Mouse (Mus musculus) lung, embryonic 14.5 days (tissue): ENCODE results near the gene Hist1h2bh. TPM values are rescaled to one million over a fixed set of nuclear protein-coding genes. Genes with fewer than 3 reads are reported as not detected.
"Not testable (repeated sequence)": the region's sequence is repeated elsewhere in the genome, so short reads cannot be mapped to it uniquely, and the experiment has no call there.

Experiments
- ATAC-seq: fragments of 200-750 bp; cut with Nextera tagmentation; 2 replicates; pipeline ENCODE4 v1.8.0; 2017; ENCODE audit warnings: mild to moderate bottlenecking, moderate TSS enrichment, moderate library complexity; ENCODE audit not compliant: insufficient read depth
- DNase-seq: peaks from one replicate; pipeline ENCODE4 v3.0.0-alpha.2; 2015
- H3K27ac ChIP-seq: fragments of 300-500 bp; sonication (generic); 2 replicates; pipeline ENCODE4 v1.5.1; 2014; ENCODE audit warnings: low read depth, mild to moderate bottlenecking, moderate library complexity
- H3K27me3 ChIP-seq: fragments of 300-500 bp; sonication (generic); 2 replicates; pipeline ENCODE4 v1.6.1; 2014; ENCODE audit warnings: low read length, control low read depth; ENCODE audit not compliant: insufficient read depth
- H3K36me3 ChIP-seq: fragments of 300-500 bp; sonication (generic); 2 replicates; pipeline ENCODE4 v1.6.1; 2014; ENCODE audit warnings: control low read depth; ENCODE audit not compliant: insufficient read depth
- H3K4me1 ChIP-seq: fragments of 300-500 bp; sonication (generic); 2 replicates; pipeline ENCODE4 v1.6.1; 2014; ENCODE audit warnings: antibody characterized with exemption, control low read depth; ENCODE audit not compliant: insufficient read depth
- H3K4me2 ChIP-seq: fragments of 300-500 bp; sonication (generic); 2 replicates; pipeline ENCODE4 v1.6.1; 2014; ENCODE audit warnings: mild to moderate bottlenecking
- H3K4me3 ChIP-seq: fragments of 300-500 bp; sonication (generic); 2 replicates; pipeline ENCODE4 v1.5.1; 2014; ENCODE audit warnings: low read depth, low read length
- H3K9ac ChIP-seq: fragments of 300-500 bp; sonication (generic); 2 replicates; pipeline ENCODE4 v1.6.1; 2014
- H3K9me3 ChIP-seq: fragments of 300-500 bp; sonication (generic); 2 replicates; pipeline ENCODE4 v1.6.1; 2016; ENCODE audit warnings: low read depth, low read length, control low read depth
- CTCF ChIP-seq: IDR thresholded peaks from 2 replicates; pipeline ENCODE4 v1.5.1; 2016; ENCODE audit warnings: antibody characterized with exemption, low read depth
- WGBS: fragments of 180-500 bp; shearing (Covaris S2); extraction: QIAGEN DNeasy Blood & Tissue Kit; methylation state at CpG from one replicate; pipeline ENCODE4 v1.1.7; 2014; 5-methylcytosine and 5-hydroxymethylcytosine counted together
- polyA plus RNA-seq: library from polyadenylated mRNA; unstranded; fragments of >200 nt; fragmentation: Nextera tagmentation; extraction: Ambion mirVana; gene quantifications from 2 replicates; pipeline ENCODE4 v1.2.1, GENCODE M21; 2014

Hist1h2bh gene
- 1.0 and 1.8 TPM in 2 replicates for polyA plus RNA-seq

DNA sequence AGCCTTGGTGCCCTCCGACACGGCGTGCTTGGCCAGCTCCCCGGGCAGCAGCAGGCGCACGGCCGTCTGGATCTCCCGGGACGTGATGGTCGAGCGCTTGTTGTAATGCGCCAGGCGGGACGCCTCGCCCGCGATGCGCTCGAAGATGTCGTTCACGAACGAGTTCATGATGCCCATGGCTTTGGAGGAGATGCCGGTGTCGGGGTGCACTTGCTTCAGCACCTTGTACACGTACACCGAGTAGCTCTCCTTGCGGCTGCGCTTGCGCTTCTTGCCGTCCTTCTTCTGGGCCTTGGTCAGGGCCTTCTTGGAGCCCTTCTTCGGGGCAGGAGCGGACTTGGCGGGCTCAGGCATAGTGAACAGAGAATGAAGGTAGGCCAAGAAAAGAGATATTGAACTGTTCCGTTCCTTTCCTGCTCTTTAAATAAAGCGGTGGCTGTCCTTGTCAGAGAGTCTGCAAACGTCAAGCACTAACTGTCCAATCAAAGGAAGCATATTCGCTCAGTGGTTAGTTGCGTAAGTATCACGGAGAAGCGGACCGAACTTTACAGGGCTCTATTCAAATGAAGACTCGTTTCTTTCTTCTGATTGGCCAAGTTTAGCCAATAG, at the start of gene Hist1h2bh:
Gene Hist1h2bh (minus strand): TSS at position 394 of the 609 bp plus-strand sequence.
- Histone ChIP-seq H3K4me2 (peak within 1 kb of the TSS; percentile 86), H3K27ac (peak within 1 kb of the TSS; percentile 96), H3K9ac (peak within 1 kb of the TSS; percentile 66), H3K4me3 (peak within 1 kb of the TSS; percentile 44)
- ATAC-seq (peak; percentile 95), DNase-seq (peak; percentile 96)
- not testable (repeated sequence) for H3K4me1 ChIP-seq, H3K9me3 ChIP-seq, H3K36me3 ChIP-seq, H3K27me3 ChIP-seq
- WGBS, result 0% methylated on average over 27 of the region's 42 CpGs

DNA sequence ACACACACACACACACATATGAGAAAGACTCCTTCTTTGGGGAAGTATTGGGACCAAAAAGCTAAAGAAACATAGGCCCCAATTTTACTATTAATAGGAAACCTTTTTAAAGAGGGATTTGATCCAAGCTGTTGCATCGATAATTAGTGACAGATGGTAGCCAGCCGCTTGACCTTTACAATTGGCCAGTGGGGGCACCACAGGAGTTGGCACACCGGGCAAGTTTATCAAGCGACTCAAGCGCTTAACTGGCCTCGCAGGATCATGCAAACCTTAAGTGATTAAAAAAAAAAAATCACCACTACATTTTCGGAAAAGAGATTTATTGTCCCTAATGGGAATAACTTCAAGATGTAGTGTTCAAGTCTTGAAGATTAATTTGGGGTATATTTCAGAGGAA, 49.4 kb upstream of the Hist1h2bh start:
- peak overlapping the region; percentile 20; the same call in 1 of the 2 replicates for H3K9ac ChIP-seq
- DNase-seq (no peak), ATAC-seq (no peak)
- no peaks in the 10 kb centered on the region for H3K9me3 ChIP-seq
- 84% methylated on average over 7 of the region's 7 CpGs for WGBS
- no peaks in the 10 kb centered on the region for H3K36me3 ChIP-seq
- H3K4me3 ChIP-seq, result no peak overlapping the region
- peaks cover 4% of the 10 kb centered on the region; the same call in 1 of the 2 replicates for H3K4me1 ChIP-seq
- H3K27ac ChIP-seq, result peak overlapping the region; percentile 83; the same call in 1 of the 2 replicates
- TF ChIP-seq CTCF, result no peak
- H3K27me3 ChIP-seq, result no peaks in the 10 kb centered on the region
- H3K4me2 ChIP-seq, result no peak overlapping the region

DNA sequence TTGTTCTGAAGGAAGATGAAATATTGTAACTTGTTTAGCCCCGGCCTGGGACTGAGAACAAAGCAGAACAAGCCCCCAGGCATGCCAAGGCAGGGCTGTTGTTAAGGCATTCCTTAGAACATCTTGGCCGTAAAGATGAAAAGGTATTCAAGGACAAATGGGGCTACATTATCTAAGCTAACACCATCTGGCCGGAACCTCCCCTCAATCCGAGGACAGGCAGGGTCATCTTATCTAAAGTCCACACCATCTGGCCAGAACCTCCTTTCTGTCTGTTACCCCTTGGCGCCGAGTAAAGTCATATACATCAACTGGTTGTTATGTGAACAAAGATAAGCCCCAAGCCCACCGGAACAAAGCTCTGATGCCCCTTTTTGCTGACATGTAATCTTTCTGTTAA, 48.7 kb upstream of the Hist1h2bh start:
- not testable (repeated sequence) for H3K4me2 ChIP-seq, H3K9ac ChIP-seq, H3K27ac ChIP-seq, ATAC-seq, H3K27me3 ChIP-seq, H3K9me3 ChIP-seq, H3K36me3 ChIP-seq, H3K4me1 ChIP-seq, DNase-seq, H3K4me3 ChIP-seq
- WGBS, result 70% methylated on average over 6 of the region's 7 CpGs

DNA sequence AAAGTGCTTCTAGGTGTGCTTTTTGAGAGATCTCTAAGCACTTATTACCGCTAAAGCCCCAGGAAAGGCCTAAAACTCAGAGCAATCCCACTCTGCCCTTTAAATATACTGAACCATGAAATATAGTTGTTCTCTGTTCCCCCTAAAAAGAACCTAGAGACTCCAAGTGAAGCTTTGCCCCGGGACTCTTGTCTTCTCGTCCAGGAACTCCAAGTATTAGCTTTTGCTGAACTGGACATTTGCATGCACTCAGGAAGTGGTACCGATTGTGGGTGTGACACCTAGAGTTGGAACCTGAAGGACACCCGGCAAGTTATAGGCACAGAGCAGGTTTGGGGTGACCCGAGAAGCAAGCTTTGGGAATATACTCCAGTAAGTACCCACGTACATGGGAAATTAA, 48.0 kb upstream of the Hist1h2bh start:
- Histone ChIP-seq H3K9ac (no peak overlapping the region), H3K4me1 (peaks cover 4% of the 10 kb centered on the region; the same call in 1 of the 2 replicates), H3K36me3 (no peaks in the 10 kb centered on the region), H3K27ac (no peak overlapping the region), H3K9me3 (no peaks in the 10 kb centered on the region), H3K4me3 (no peak overlapping the region), H3K27me3 (no peaks in the 10 kb centered on the region), H3K4me2 (no peak overlapping the region)
- WGBS, result 87% methylated on average over 7 of the region's 7 CpGs
- ATAC-seq, result no peak
- DNase-seq, result no peak
- TF ChIP-seq CTCF, result no peak

GRCm38 (mm10) chr13:23586940-23587225, 43.7 kb upstream of the Hist1h2bh start:
- Histone ChIP-seq H3K27ac (peak overlapping the region; percentile 99), H3K4me1 (peaks cover 12% of the 10 kb centered on the region), H3K36me3 (no peaks in the 10 kb centered on the region), H3K9ac (peak overlapping the region; percentile 69), H3K4me3 (peak overlapping the region; percentile 50), H3K4me2 (peak overlapping the region; percentile 90), H3K9me3 (no peaks in the 10 kb centered on the region), H3K27me3 (no peaks in the 10 kb centered on the region)
- ATAC-seq (no peak), DNase-seq (peak; percentile 28)
- no peak for TF ChIP-seq CTCF
- WGBS, result 4% methylated on average over 1 of the region's 1 CpGs

DNA sequence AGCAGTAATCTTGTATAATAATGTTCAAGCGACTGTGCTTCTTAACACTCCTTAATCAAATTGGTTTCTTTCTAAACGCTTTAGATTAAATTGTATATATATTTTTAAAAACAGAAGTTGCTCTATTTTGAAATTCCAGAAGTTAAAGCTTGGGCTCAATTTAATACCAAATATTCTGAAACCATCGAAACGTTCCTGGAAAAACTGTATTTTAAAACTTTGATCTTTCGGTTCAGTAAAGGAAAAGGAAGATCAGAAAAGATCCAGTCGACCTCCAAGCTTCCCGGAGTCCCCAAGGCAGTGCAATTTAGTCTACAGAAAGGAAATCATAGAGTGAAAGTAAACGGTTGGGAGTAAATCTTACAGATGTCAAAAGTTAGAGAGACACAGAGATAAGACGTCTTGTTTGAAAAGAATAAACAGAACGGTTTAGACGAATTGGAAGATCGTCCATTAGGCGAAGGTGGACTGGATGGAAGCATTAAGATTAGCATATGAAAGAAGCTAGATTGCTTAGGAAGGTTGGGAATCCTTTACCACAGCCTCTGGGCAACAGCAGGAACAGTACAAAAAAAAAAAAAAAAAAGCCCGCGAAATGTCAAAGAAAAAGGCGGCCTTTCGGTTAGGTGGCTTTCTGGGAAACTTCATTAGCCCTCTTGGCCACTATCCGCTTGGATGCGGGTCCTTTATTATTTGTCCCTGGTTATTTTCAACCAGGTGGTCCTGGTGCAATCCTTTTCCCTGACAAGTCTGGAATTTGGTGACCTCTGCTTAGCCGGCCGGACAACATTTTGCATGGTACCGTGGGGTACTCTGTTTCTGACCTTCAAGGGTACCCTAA, 43.1 kb upstream of the Hist1h2bh start:
- DNase-seq (peak; percentile 67), ATAC-seq (no peak)
- 2% methylated on average over 22 of the region's 22 CpGs for WGBS
- no peak for TF ChIP-seq CTCF
- H3K9ac ChIP-seq, result peak overlapping the region; percentile 69
- peak overlapping the region; percentile 90 for H3K4me2 ChIP-seq
- H3K36me3 ChIP-seq, result no peaks in the 10 kb centered on the region
- peaks cover 12% of the 10 kb centered on the region for H3K4me1 ChIP-seq
- H3K9me3 ChIP-seq, result no peaks in the 10 kb centered on the region
- no peaks in the 10 kb centered on the region for H3K27me3 ChIP-seq
- H3K27ac ChIP-seq, result peak overlapping the region; percentile 99
- peak overlapping the region; percentile 50 for H3K4me3 ChIP-seq

DNA sequence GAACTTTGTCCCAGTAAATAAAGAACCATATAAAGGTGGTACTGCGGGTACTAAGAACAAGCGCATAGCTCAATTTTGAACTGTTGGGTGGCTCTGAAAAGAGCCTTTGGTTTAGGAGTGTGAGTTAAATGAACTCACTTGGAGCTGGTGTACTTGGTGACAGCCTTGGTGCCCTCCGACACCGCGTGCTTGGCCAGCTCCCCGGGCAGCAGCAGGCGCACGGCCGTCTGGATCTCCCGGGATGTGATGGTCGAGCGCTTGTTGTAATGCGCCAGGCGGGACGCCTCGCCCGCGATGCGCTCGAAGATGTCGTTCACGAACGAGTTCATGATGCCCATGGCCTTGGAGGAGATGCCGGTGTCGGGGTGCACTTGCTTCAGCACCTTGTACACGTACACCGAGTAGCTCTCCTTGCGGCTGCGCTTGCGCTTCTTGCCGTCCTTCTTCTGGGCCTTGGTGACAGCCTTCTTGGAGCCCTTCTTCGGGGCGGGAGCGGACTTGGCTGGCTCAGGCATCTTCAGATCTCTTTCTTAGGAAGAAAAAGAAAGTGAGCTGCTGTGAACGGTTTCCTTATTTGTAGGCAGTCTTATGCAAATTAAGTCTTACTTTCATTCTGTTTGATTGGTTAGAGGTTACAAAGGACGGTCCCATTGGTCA, 42.4 kb upstream of the Hist1h2bh start:
- not testable (repeated sequence) for H3K36me3 ChIP-seq, H3K9me3 ChIP-seq, H3K27me3 ChIP-seq
- WGBS, result 0% methylated on average over 27 of the region's 36 CpGs
- peak overlapping the region; percentile 90 for H3K4me2 ChIP-seq
- H3K4me3 ChIP-seq, result peak overlapping the region; percentile 50
- peak; percentile 86 for ATAC-seq
- H3K27ac ChIP-seq, result peak overlapping the region; percentile 99
- peak overlapping the region; percentile 80 for H3K9ac ChIP-seq
- peaks cover 12% of the 10 kb centered on the region for H3K4me1 ChIP-seq
- DNase-seq, result peak; percentile 96
